Mouse (Mus musculus): ENCODE results near the gene Zfp53.

GRCm38 (mm10) chr17:21530645-21531330 lies 42.0 kb downstream of the Zfp53 start:
- TF ChIP-seq HCFC1 (IDR thresholded peaks at IDR 0.05; ENCODE audit: borderline replicate concordance, insufficient read depth, low read length) (no peak), ZC3H11A (IDR thresholded peaks at IDR 0.05; ENCODE audit: borderline replicate concordance, low read depth, low read length) (no peak)

Data from ES-E14 (cell line).